Mouse (Mus musculus): Measurements from ENCODE around the gene Phip. TPM values are rescaled to one million over a fixed set of nuclear protein-coding genes. Genes with fewer than 3 reads are reported as not detected.

The Phip gene
- polyA plus RNA-seq, 1 experiment from 2014 or later, result 117 TPM

Other genes starting within 250 kb of the Phip start
- 29.1 and 32.9 TPM in 2 replicates for gene Irak1bp1, start 146.0 kb downstream of the Phip start, polyA plus RNA-seq (2015; fragmentation: Nextera tagmentation; extraction: Ambion mirVana)
- 104 and 106 TPM in 2 replicates for gene Hmgn3, start 171.2 kb upstream of the Phip start, polyA plus RNA-seq (2015; fragmentation: Nextera tagmentation; extraction: Ambion mirVana)

All from hindbrain, embryonic 13.5 days (tissue).